Mouse (Mus musculus) cerebral cortex, adult 2 months (tissue): ENCODE data around the gene Xpnpep1.

Source experiments
- WGBS: fragments of 180-500 bp; shearing (Covaris S2); methylation state at CpG from one replicate; pipeline ENCODE4 v1.1.7; 2018; 5-methylcytosine and 5-hydroxymethylcytosine counted together

Gene Xpnpep1

DNA sequence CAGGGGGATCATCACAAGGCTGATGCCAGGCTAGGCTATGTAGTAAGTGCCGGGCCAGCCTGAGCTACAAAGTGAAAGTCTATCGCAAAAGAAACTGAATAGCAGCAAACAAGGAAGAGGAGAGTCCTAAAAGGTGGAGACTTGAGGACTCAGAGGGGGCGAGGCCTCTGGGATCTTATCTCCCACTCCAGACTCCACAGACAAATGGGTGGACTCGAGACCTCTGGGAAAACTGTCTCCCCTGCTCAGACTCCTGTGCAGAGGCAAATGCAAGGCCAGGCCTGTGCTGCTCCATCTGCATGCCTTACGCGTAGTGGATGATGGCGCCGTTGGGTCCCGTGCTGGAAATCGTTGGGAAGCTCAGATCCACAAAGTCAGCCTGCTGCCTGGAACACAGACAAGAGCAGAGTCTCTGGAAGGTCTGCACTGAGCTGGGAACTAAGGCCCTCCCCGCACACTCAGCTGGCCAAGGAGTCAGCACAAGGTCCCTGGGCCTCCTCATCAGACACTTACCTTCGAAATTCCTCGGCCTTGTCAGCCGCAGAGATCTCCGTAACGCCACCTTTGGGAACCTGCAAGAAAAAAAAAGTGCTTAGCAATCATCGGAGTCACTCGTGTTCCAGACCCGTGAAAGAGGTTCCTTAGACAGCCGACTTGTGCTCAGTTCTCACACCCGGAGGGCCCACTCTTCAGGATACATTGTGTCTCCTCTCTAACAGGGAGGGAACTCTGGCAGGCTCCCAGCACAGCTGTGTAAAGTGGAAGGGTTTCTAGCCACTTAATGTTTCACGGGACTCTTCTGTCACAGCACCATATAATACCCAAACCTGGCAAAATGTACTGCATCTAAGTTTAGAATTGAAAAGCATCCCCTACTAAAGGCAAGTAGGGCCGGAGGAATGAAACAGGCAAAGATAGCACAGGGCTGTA, 37.6 kb downstream of the Xpnpep1 start:
- 85% methylated on average over 23 of the region's 23 CpGs for WGBS

DNA sequence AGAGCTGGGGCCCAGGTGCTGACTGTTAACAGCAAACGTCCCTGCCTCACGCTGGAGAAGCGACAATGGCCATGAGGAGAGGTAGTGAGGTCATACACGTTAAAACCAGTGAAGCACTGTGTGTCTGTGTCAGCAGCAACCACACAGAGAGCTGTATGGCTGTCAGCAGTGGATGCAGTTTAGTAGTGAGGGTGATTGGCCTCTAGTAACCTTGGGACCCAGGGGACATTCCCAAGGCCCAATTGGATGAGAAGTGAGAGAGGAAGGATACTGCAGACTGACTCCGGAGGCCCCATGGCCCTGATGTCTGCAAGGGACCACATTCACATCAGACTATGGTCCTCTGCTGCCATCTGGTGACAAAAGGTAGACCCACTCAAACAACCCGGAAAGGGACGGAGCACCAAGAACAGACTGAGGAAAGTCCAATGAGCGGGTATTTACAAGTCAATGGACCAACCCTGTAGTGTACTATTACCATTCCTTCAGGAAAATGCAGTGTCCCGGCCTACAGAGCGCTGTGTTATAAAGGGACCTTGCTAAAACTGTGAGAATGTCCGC, 47.1 kb downstream of the Xpnpep1 start:
- 58% methylated on average over 11 of the region's 11 CpGs for WGBS

DNA sequence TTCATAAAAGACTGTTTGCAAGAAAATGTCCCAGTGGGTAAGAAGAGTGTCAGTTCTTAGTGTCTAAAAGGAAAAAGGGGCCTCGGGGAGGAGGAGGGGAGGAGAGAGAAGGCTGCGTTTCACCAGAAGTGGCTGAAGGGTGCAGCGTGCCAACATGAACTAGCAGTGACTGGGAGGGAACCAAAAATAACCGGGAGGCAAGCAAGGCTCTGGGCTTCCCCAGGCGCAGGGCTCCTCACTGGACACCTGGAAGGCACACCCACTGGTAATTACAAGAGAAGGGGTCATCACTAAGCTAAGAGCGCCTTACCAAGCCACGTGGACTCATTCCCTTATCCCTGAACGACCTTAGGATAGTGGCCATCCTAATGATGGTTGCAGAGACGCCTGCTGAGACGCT, 48.1 kb downstream of the Xpnpep1 start:
- WGBS: 67% methylated on average over 10 of the region's 10 CpGs

DNA sequence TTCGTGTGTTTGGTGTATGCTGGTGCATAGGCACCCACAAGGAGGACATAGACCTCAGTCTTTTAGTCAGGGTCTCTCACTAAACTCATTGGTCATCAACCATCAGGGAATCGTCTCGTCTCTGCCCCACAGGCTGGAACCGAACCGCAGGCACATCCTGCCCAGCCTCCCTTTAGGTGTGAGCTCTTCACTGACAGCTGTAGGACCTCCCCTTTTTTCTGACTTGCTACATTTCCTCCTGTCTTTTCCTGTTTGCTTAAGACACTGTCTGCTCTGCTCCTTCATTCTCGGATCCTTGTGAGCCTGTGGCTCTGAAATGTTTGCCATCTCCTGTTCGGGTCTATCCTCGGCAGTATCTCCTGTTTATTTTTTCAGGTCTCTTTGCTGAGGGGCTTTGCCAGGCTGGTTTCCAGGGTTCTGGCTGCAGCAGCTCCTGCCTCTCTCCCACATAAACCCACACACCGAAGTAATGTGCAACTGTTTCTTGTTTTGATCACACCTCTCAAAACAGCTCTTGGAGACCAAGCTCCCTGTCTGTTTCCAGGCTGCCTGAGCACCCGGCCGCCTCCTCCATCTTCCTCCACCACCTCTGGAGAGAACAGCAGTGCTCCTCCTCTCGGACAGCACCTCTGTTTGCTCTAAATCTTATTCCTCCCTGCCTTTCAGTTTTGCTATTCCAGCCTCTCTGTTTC, 60.8 kb downstream of the Xpnpep1 start:
- WGBS: 52% methylated on average over 12 of the region's 12 CpGs

DNA sequence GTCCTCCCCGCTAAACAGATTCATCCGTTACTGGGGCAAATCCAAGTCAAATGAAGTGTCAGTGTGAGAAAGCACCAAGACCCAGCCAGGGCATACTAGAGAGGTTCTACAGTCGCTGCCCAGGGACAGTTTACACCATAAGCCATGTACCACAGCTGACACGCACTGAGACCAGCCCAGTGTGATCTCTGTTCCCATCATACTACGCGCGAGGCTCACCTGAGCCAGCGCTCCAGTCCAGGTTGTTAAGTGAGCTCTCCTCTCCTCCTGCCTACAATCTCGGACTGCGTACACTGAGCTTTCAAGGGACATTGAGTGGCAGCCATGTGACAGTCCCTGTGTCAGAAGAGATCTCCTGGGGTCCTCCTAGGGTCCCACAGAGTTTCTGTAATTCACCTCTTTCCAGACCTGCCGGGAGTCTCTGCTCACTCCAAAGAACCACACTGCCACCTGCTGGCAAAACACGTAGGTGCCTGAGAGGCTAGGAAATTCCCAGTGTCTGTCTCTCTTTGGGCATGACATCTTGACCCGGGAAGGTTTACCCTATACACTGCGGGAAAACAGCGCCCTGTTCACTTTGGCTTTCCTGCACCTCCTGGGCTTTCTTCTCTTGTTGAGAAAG, 64.3 kb downstream of the Xpnpep1 start:
- 54% methylated on average over 15 of the region's 15 CpGs for WGBS

DNA sequence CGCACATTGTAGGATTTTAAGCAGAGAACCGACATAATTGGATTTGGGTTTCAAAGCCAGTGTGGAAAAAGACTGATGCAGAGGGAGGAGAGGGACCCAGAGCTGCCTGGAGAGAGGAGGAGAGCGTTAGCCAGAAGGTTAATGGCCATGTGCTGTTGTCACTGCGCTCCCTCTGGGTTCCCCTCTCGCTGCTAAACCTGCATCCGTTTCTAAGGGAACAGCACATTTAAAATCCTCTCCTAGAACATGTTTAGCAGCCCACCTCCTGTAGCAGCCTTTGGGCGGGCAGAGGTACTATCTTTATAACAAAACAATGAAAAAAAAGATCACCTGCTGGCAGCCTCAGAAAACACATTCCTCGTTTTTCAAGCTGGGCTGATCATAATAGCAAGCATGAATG, 73.7 kb downstream of the Xpnpep1 start:
- 40% methylated on average over 8 of the region's 8 CpGs for WGBS

DNA sequence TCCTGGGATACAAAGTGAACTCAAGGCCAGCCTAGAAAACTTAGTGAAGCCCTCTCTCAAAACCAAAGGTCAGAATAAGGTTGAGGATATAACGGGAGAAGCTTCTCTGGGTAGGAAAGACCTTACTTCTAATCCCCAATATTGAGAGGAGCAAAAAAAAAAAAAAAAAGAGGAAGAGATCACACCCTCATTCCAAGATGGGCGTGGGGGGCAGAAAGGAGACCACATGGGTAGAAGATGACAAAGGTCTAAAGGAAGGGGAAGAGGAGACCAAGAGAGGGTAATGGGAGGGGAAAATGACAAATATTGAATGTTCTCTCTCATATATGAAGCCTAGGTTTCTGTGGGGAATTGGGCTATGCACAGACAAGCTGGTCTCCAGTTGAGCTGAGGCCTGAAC, 77.3 kb downstream of the Xpnpep1 start:
- WGBS: 94% methylated on average over 2 of the region's 2 CpGs

DNA sequence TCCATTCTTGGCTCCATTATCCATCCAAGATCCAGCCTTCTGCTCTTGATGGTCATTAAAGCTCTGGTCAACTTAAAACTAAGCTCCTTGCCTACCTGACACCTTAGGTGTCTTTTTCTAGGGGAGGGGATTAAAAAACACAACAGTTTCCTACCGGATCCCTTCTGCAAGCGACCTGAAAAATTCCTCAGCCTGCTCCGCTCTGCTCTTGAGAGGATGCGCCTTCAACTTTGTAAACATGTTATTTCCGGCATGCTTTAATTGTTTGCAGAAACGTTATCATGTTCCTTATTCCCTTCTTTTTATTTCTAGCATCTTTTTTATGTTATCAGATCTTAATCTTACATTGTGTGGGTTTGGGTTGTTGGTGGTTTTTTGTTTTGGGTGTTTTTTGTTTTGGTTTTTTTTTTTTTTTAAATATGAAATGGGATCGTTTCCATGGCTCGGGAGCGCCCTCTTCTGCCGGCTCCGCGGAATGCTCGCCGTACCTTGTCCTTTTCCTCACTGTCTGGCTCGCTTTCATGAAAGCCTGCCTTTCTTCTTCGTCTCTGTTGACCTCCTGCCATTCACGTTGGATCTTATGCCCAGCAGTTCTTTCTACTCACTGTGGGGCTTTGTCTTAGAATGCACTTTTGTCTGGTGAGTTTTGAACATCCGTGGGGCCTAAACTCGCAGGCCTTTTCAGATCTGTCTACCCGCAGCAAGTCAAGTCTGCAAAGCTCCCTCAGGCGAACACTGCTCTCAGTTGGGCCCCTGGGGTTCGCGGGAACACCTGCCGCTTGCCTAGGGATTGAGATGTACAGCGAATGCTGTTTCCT, 117.1 kb downstream of the Xpnpep1 start:
- WGBS: 9% methylated on average over 25 of the region's 25 CpGs

DNA sequence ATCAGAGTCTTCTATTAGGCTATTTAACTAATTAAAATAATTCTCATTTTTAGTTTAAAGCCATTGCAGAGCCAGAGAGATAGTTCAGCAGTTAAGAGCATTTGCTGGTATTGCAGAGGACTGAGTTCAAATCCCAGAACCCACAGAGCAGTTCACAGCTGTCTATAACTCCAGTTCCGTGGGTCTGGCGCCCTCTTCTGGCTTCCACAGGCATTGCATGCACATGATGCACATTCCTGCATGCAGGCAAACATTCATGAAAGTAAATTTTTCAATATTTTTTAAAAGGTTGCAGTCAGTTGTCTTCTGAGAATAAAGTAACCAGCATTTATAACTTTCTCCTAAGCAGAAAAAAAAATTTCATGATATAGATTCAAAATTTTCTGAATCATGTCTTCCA, 135.8 kb downstream of the Xpnpep1 start:
- WGBS: 26% methylated on average over 2 of the region's 2 CpGs

DNA sequence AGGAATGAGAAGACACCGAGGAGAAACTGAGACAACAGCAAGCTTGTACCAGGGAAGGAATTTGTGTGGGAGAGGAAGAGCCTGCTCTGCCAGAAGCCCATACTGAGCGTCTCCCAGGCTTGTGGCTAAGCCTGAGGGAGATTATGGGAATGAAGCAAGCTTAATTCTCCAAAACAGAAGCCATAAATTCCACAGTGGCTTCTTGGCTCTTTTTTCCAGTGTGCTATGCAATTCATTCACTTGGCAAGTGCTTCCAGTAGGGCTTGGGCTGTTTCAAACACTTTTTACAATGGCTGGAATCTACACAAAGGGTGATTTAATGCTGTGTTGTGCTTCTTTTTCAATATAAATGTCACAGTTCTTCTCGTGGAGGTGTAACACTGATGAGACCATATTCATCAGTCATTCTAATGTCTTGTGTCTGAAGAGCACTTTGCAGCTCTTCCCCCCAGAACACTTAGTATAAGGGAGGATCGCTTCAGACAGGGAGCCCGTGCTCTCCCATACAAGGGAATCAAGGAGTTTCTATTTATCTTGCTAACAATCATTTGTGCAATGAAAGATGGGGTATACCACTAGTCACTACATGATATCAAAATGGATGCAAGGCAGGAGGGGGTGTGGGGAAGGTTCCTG, 148.1 kb downstream of the Xpnpep1 start:
- 57% methylated on average over 5 of the region's 5 CpGs for WGBS
